Mouse (Mus musculus) midbrain, embryonic 16.5 days (tissue): Measurements from ENCODE around the gene Nfe2. TPM values are rescaled to one million over a fixed set of nuclear protein-coding genes. Genes with fewer than 3 reads are reported as not detected.

Experiments
- ATAC-seq: fragments of 200-750 bp; cut with Nextera tagmentation; 2 replicates; pipeline ENCODE4 v1.8.0; 2017; ENCODE audit warnings: moderate TSS enrichment
- H3K27ac ChIP-seq: fragments of 300-500 bp; sonication (generic); 2 replicates; pipeline ENCODE4 v1.5.1; 2014; ENCODE audit warnings: mild to moderate bottlenecking, low read length, mixed read lengths
- H3K27me3 ChIP-seq: fragments of 300-500 bp; sonication (generic); 2 replicates; pipeline ENCODE4 v1.6.1; 2014; ENCODE audit warnings: low read depth, low read length, mixed read lengths; ENCODE audit not compliant: control insufficient read depth, insufficient read depth
- H3K36me3 ChIP-seq: fragments of 300-500 bp; sonication (generic); 2 replicates; pipeline ENCODE4 v1.6.1; 2014; ENCODE audit warnings: mild to moderate bottlenecking, low read length, moderate library complexity, mixed read lengths; ENCODE audit not compliant: control insufficient read depth, insufficient read depth
- H3K4me1 ChIP-seq: fragments of 300-500 bp; sonication (generic); 2 replicates; pipeline ENCODE4 v1.6.1; 2014; ENCODE audit warnings: mild to moderate bottlenecking, low read length, mixed read lengths; ENCODE audit not compliant: control insufficient read depth, insufficient read depth
- H3K4me2 ChIP-seq: fragments of 300-500 bp; sonication (generic); 2 replicates; pipeline ENCODE4 v1.6.1; 2014; ENCODE audit warnings: mild to moderate bottlenecking, low read length, mixed read lengths
- H3K4me3 ChIP-seq: fragments of 300-500 bp; sonication (generic); 2 replicates; pipeline ENCODE4 v1.5.1; 2014; ENCODE audit warnings: low read depth, mild to moderate bottlenecking, low read length, moderate library complexity, mixed read lengths
- H3K9ac ChIP-seq: fragments of 300-500 bp; sonication (generic); 2 replicates; pipeline ENCODE4 v1.6.1; 2014; ENCODE audit warnings: low read depth, low read length, mixed read lengths
- H3K9me3 ChIP-seq: fragments of 300-500 bp; sonication (generic); replicated peaks from 2 replicates; pipeline ENCODE4 v1.6.1; 2014; ENCODE audit warnings: mild to moderate bottlenecking, low read length, mixed read lengths; ENCODE audit not compliant: control insufficient read depth, poor library complexity, severe bottlenecking
- WGBS: fragments of 180-500 bp; shearing (Covaris S2); extraction: QIAGEN DNeasy Blood & Tissue Kit; methylation state at CpG from one replicate; pipeline ENCODE4 v1.1.7; 2014; 5-methylcytosine and 5-hydroxymethylcytosine counted together
- polyA plus RNA-seq: library from polyadenylated mRNA; unstranded; fragments of >200 nt; fragmentation: Nextera tagmentation; extraction: Ambion mirVana; gene quantifications from 2 replicates; pipeline ENCODE4 v1.2.1, GENCODE M21; 2015

Gene Nfe2
- polyA plus RNA-seq, 1 experiment from 2014 or later, result 0.68 TPM

DNA sequence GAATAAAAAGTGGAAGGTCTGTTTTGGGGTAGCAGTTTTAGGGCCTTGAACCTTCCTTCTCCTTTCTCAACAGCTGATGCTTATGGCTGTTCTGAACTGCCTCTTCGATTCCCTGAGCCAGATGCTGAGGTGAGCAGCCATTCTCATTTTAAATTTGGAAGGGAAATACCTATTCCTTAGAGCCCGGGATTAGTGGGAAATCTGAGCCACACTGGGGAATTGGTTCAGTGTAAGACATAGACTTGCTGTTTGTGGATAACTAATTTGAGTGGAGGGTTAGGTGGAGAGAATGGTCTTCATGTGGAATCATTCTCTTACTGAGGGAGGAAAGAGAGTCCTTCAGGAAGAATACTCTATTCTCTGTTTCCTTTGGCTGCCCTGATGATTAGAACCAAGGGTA lies 36.4 kb upstream of the Nfe2 start:
- H3K4me1 ChIP-seq, result peaks cover 28% of the 10 kb centered on the region
- 81% methylated on average over 2 of the region's 2 CpGs for WGBS
- no peak overlapping the region for H3K4me2 ChIP-seq
- H3K9me3 ChIP-seq, result no peaks in the 10 kb centered on the region
- no peak overlapping the region for H3K27ac ChIP-seq
- H3K4me3 ChIP-seq, result no peak overlapping the region
- ATAC-seq, result no peak
- H3K27me3 ChIP-seq, result no peaks in the 10 kb centered on the region
- peaks cover 12% of the 10 kb centered on the region for H3K36me3 ChIP-seq
- no peak overlapping the region for H3K9ac ChIP-seq

DNA sequence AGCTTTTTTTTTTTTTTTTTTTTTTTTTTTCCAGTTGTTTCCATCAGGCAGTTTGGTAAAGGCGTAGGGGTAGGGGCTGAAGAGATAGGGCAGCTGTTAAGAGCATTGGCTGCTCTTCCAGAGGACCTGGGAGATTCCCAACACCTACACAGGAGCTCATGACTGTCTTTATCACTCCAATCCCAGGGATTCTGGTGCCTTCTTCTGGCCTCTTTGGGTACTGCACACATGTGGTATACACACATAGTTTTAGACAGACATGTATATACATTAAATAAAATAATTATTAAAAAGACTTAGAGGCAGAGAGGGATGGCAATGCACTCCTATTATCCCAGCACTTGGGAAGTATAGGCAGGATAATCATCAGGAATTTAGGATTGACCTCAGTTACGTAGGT lies 35.2 kb upstream of the Nfe2 start:
- no peaks in the 10 kb centered on the region for H3K9me3 ChIP-seq
- peaks cover 12% of the 10 kb centered on the region for H3K36me3 ChIP-seq
- no peak overlapping the region for H3K9ac ChIP-seq
- peaks cover 15% of the 10 kb centered on the region for H3K4me1 ChIP-seq
- no peak overlapping the region for H3K27ac ChIP-seq
- WGBS, result 100% methylated on average over 2 of the region's 2 CpGs
- no peak for ATAC-seq
- no peak overlapping the region for H3K4me2 ChIP-seq
- H3K27me3 ChIP-seq, result no peaks in the 10 kb centered on the region
- H3K4me3 ChIP-seq, result no peak overlapping the region

- ATAC-seq, result no peak
- Histone ChIP-seq H3K4me1 (peaks cover 9% of the 10 kb centered on the region), H3K27ac (no peak overlapping the region), H3K4me2 (no peak overlapping the region), H3K9me3 (no peaks in the 10 kb centered on the region), H3K4me3 (no peak overlapping the region), H3K9ac (no peak overlapping the region), H3K27me3 (no peaks in the 10 kb centered on the region), H3K36me3 (peaks cover 12% of the 10 kb centered on the region)
- 86% methylated on average over 4 of the region's 4 CpGs for WGBS
Measured at GRCm38 (mm10) chr15:103292673-103293345, 34.6 kb upstream of the Nfe2 start.

DNA sequence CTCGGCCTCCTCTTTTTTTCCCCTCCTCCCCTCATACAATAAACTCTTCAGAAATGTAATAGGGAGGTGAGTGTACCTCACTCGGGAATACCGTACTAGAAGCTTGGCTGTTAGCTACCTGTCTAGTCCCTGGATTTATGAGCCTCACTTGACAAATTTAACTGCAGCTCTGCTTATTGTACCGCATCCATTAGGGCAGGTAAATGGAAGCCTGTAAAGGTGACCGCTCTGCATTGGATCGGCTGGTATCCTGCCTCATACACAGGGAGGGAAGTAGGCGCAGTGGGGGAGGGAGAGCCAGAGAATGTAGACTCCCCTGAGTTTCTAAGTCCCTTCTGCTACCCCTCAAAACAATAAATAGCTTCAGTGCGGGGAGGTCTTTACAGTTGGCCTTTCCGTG lies 32.6 kb upstream of the Nfe2 start:
- WGBS, result 91% methylated on average over 9 of the region's 9 CpGs
- no peak overlapping the region for H3K9ac ChIP-seq
- no peak overlapping the region for H3K27ac ChIP-seq
- H3K9me3 ChIP-seq, result no peaks in the 10 kb centered on the region
- no peak overlapping the region for H3K4me2 ChIP-seq
- H3K4me1 ChIP-seq, result no peaks in the 10 kb centered on the region; the same call in 1 of the 2 replicates
- H3K36me3 ChIP-seq, result peaks cover 12% of the 10 kb centered on the region; the same call in 1 of the 2 replicates
- H3K27me3 ChIP-seq, result no peaks in the 10 kb centered on the region
- no peak overlapping the region for H3K4me3 ChIP-seq
- ATAC-seq, result no peak

GRCm38 (mm10) chr15:103290417-103290816 lies 32.2 kb upstream of the Nfe2 start:
- Histone ChIP-seq H3K4me1 (no peaks in the 10 kb centered on the region; the same call in 1 of the 2 replicates), H3K9me3 (no peaks in the 10 kb centered on the region), H3K27me3 (no peaks in the 10 kb centered on the region), H3K36me3 (peaks cover 12% of the 10 kb centered on the region; the same call in 1 of the 2 replicates), H3K27ac (no peak overlapping the region), H3K4me3 (no peak overlapping the region), H3K9ac (no peak overlapping the region), H3K4me2 (no peak overlapping the region)
- 79% methylated on average over 6 of the region's 6 CpGs for WGBS
- no peak for ATAC-seq

DNA sequence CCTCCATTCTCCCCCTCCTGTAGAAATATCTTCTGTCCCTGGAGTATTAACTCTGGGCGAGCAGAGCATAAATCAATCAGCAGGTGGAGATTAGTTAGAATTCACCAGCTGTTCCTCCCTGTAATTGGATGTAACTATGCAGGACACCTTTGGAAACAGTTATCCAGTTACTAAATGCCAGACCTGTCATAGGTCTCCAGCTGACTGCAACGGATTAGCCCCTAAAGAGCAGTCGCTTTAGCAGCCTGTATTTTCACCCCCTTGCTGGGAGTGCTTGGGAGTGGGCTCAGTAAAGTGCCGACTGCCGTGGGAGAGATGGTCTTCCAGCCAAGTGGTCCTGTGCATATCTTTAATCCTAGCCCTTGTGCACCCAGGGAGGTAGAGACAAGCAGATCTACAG lies 31.4 kb upstream of the Nfe2 start:
- Histone ChIP-seq H3K36me3 (peaks cover 12% of the 10 kb centered on the region; the same call in 1 of the 2 replicates), H3K4me2 (no peak overlapping the region), H3K9ac (peak overlapping the region; percentile 11; the same call in 1 of the 2 replicates), H3K4me1 (no peaks in the 10 kb centered on the region; the same call in 1 of the 2 replicates), H3K27ac (no peak overlapping the region), H3K4me3 (no peak overlapping the region), H3K27me3 (no peaks in the 10 kb centered on the region), H3K9me3 (no peaks in the 10 kb centered on the region)
- ATAC-seq, result no peak
- 23% methylated on average over 5 of the region's 5 CpGs for WGBS

GRCm38 (mm10) chr15:103285778-103286417 lies 27.7 kb upstream of the Nfe2 start:
- peak; percentile 82 for ATAC-seq
- H3K36me3 ChIP-seq, result no peaks in the 10 kb centered on the region
- no peaks in the 10 kb centered on the region for H3K27me3 ChIP-seq
- no peak overlapping the region for H3K4me3 ChIP-seq
- peak overlapping the region; percentile 48 for H3K27ac ChIP-seq
- H3K9me3 ChIP-seq, result no peaks in the 10 kb centered on the region
- no peaks in the 10 kb centered on the region; the same call in 1 of the 2 replicates for H3K4me1 ChIP-seq
- H3K4me2 ChIP-seq, result no peak overlapping the region
- 68% methylated on average over 1 of the region's 1 CpGs for WGBS
- no peak overlapping the region for H3K9ac ChIP-seq

- Histone ChIP-seq H3K4me3 (no peak overlapping the region), H3K4me2 (no peak overlapping the region), H3K4me1 (no peaks in the 10 kb centered on the region; the same call in 1 of the 2 replicates), H3K27ac (0 out of 2 replicates have a peak overlapping the region, but pooled peaks have one; percentile 43), H3K36me3 (no peaks in the 10 kb centered on the region), H3K9ac (no peak overlapping the region), H3K27me3 (no peaks in the 10 kb centered on the region), H3K9me3 (no peaks in the 10 kb centered on the region)
- ATAC-seq, result no peak
- WGBS, result 38% methylated on average over 2 of the region's 2 CpGs
Measured at GRCm38 (mm10) chr15:103284647-103285046, 26.4 kb upstream of the Nfe2 start.

GRCm38 (mm10) chr15:103284066-103284465 lies 25.9 kb upstream of the Nfe2 start:
- Histone ChIP-seq H3K4me3 (no peak overlapping the region), H3K27me3 (no peaks in the 10 kb centered on the region), H3K9me3 (no peaks in the 10 kb centered on the region), H3K4me2 (no peak overlapping the region), H3K36me3 (no peaks in the 10 kb centered on the region), H3K9ac (no peak overlapping the region), H3K27ac (no peak overlapping the region), H3K4me1 (no peaks in the 10 kb centered on the region)
- ATAC-seq, result no peak
- WGBS, result 51% methylated on average over 3 of the region's 3 CpGs
